Mouse (Mus musculus) spleen, adult 2 months (tissue): ENCODE measurements around the gene Akap12. TPM values are rescaled to one million over a fixed set of nuclear protein-coding genes. Genes with fewer than 3 reads are reported as not detected.

ENCODE experiments used
- DNase-seq, 2 experiments: peaks; one replicate each; pipeline versions ENCODE4 v3.0.0 to v3.0.0-alpha.2; 2012 to 2021; ENCODE audit warnings: low spot score in 2 of 2, low read depth in 1 of 2
- H3K27ac ChIP-seq: fragments of 200-500 bp; 2 replicates; pipeline ENCODE4 v1.5.1; 2012; ENCODE audit warnings: low read length, inconsistent platforms; ENCODE audit not compliant: insufficient read depth
- H3K27me3 ChIP-seq: fragments of 200-500 bp; 2 replicates; pipeline ENCODE4 v1.6.1; 2012; ENCODE audit warnings: mild to moderate bottlenecking, moderate library complexity, low read length, inconsistent platforms; ENCODE audit not compliant: control insufficient read depth, insufficient read depth
- H3K36me3 ChIP-seq: fragments of 200-500 bp; 2 replicates; pipeline ENCODE4 v1.6.1; 2012; ENCODE audit warnings: mild to moderate bottlenecking, low read length, inconsistent platforms; ENCODE audit not compliant: control insufficient read depth, insufficient read depth
- H3K4me1 ChIP-seq: fragments of 200-500 bp; 2 replicates; pipeline ENCODE4 v1.6.1; 2011; ENCODE audit warnings: inconsistent platforms; ENCODE audit not compliant: control insufficient read depth, insufficient read depth, insufficient read length
- H3K4me3 ChIP-seq: fragments of 200-500 bp; 2 replicates; pipeline ENCODE4 v1.5.1; 2011; ENCODE audit warnings: mild to moderate bottlenecking, inconsistent platforms; ENCODE audit not compliant: insufficient read depth, insufficient read length; ENCODE audit errors: extremely low read depth
- CTCF ChIP-seq: fragments of 200-500 bp; IDR thresholded peaks from 2 replicates; pipeline ENCODE4 v1.5.1; 2011; ENCODE audit warnings: mild to moderate bottlenecking, inconsistent platforms; ENCODE audit not compliant: insufficient read depth, insufficient read length, insufficient replicate concordance; ENCODE audit errors: extremely low read depth
- POLR2A ChIP-seq: fragments of 200-500 bp; IDR thresholded peaks from 2 replicates; pipeline ENCODE4 v1.6.1; 2011; ENCODE audit warnings: low read depth, low read length, inconsistent platforms
- WGBS: fragments of 180-500 bp; shearing (Covaris S2); methylation state at CpG from one replicate; pipeline ENCODE4 v1.1.7; 2018; 5-methylcytosine and 5-hydroxymethylcytosine counted together
- polyA plus RNA-seq: library from polyadenylated mRNA; depleted of rRNA; stranded (reverse); fragments of >200 nt; gene quantifications from 2 replicates; pipeline ENCODE4 v1.2.3, GENCODE M21; 2012

Akap12 gene
- polyA plus RNA-seq, 1 experiment = 4.1 TPM

- DNase-seq = peak in 1 of 2 experiments; percentile 61
- TF ChIP-seq POLR2A = no peak
- TF ChIP-seq CTCF = no peak
- Histone ChIP-seq H3K27me3 (no peaks in the 10 kb centered on the region), H3K4me1 (peaks cover 8% of the 10 kb centered on the region; the same call in 1 of the 2 replicates), H3K27ac (peak within 1 kb of the TSS; percentile 100), H3K36me3 (no peaks in the 10 kb centered on the region), H3K4me3 (peak within 1 kb of the TSS; percentile 86)
- WGBS = 1% methylated on average over 74 of the region's 87 CpGs
Measured at GRCm38 (mm10) chr10:4387701-4388383, 121.7 kb downstream of the Akap12 start, which contains the start of gene Zbtb2. Gene Zbtb2, minus strand, starts transcription at chr10:4388108.

DNA sequence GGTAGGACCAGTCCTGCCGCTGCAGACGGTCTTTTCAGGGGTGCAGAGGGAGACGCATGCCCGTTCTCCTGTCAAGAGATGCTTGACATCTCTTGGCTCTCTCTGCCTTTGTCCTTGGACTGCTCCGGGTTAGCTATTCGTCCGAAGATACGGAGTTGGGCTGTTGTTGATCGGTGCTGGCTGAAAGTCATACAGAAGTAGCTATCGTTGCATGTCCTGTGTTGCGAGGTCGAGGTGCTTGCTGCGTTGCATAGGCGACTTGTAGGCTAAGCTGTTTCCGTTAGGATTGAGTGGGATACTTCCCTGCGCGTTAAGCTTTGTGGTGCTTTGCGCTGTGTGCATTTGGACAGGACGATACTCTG is 122.2 kb downstream of the Akap12 start:
- peak overlapping the region; percentile 86 for H3K4me3 ChIP-seq
- H3K27me3 ChIP-seq = no peaks in the 10 kb centered on the region
- H3K4me1 ChIP-seq = peaks cover 8% of the 10 kb centered on the region; the same call in 1 of the 2 replicates
- TF ChIP-seq POLR2A = no peak
- no peak for TF ChIP-seq CTCF
- peak in 1 of 2 experiments; percentile 14 for DNase-seq
- H3K36me3 ChIP-seq = no peaks in the 10 kb centered on the region
- 2% methylated on average over 19 of the region's 19 CpGs for WGBS
- H3K27ac ChIP-seq = peak overlapping the region; percentile 24

DNA sequence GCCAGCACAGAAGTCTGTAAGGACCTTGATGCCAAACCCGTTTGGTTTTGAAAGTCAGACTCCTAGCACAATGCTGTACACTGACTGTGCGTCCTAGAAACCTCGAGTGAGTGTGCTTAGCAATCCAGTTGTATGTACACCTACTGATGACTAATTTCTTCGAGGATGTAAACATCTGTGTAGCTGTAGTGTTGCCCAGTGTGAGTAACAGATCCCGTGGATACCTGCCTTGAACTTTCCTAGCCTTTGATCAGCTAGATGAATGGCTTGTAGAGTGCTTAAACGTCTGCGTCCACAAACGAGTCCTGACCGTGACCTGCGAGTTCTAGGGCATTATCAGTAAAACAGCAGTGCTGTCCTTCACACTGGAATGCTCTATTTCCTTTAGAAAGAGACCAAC is 122.9 kb downstream of the Akap12 start:
- DNase-seq = no peak
- H3K4me3 ChIP-seq = no peak overlapping the region
- H3K27me3 ChIP-seq = no peaks in the 10 kb centered on the region
- peaks cover 8% of the 10 kb centered on the region; the same call in 1 of the 2 replicates for H3K4me1 ChIP-seq
- WGBS = 23% methylated on average over 10 of the region's 10 CpGs
- no peaks in the 10 kb centered on the region for H3K36me3 ChIP-seq
- TF ChIP-seq CTCF = no peak
- no peak for TF ChIP-seq POLR2A
- H3K27ac ChIP-seq = no peak overlapping the region

DNA sequence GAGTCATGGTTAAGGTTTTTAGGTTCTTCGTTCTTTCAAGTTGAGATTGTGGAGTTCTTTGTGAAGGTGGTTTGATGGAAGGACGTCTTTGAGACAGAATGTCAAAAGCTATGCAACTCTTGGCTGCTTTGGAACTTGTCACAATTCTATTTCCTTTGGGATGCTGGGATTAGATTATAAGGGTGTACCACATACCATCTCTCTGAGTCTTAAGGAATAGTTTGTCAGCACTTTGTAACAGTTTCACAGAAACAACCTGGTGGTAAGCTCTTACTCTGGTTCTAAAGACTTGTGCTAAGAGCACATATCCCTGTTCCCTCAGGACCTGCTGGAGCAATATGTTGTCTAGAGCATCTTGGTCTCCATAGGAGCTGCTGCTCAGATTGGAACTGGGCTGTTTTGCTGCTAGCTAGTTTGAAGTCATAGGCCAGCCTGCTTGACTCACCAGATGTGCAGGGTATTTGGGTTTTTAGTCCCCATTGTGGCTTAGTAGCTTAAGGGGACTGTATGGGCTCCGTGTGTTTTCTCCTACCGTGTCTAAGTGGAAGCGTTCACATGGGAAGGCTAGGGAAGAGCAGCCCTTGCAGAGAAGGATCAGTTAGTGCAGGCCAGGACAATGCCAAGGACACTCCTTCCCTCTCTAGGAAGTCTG is 123.4 kb downstream of the Akap12 start:
- no peak overlapping the region for H3K4me3 ChIP-seq
- H3K27ac ChIP-seq = no peak overlapping the region
- 64% methylated on average over 5 of the region's 5 CpGs for WGBS

DNA sequence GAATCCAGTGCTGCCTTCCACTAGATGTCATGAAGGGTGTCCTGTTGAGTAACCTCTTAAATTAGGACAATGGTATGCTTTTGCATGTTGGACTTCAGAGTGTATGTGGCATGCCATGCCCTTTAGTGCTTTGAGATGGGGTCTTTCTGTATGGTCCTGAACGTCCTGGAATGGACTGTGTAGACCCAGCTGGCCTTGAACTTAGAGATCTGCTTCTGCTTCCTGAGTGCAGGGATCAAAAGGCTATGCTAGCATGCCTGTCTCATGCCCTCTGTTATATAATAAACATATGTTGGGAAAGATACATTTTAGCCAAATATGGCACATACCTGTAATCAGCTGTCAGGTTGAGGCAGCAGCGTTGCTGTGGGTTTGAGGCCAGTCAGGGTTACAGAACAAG is 124.4 kb downstream of the Akap12 start:
- H3K4me1 ChIP-seq = peaks cover 10% of the 10 kb centered on the region; the same call in 1 of the 2 replicates
- no peaks in the 10 kb centered on the region for H3K27me3 ChIP-seq
- H3K4me3 ChIP-seq = no peak overlapping the region
- no peaks in the 10 kb centered on the region for H3K36me3 ChIP-seq
- WGBS = 75% methylated on average over 2 of the region's 2 CpGs
- H3K27ac ChIP-seq = no peak overlapping the region
- no peak for TF ChIP-seq POLR2A
- TF ChIP-seq CTCF = no peak
- DNase-seq = no peak

More for the DNA sequence above, 123.4 kb downstream of the Akap12 start:
- TF ChIP-seq POLR2A (no peak), CTCF (no peak)
- H3K27me3 ChIP-seq = no peaks in the 10 kb centered on the region
- H3K4me1 ChIP-seq = peaks cover 8% of the 10 kb centered on the region; the same call in 1 of the 2 replicates
- H3K36me3 ChIP-seq = no peaks in the 10 kb centered on the region
- DNase-seq = no peak

DNA sequence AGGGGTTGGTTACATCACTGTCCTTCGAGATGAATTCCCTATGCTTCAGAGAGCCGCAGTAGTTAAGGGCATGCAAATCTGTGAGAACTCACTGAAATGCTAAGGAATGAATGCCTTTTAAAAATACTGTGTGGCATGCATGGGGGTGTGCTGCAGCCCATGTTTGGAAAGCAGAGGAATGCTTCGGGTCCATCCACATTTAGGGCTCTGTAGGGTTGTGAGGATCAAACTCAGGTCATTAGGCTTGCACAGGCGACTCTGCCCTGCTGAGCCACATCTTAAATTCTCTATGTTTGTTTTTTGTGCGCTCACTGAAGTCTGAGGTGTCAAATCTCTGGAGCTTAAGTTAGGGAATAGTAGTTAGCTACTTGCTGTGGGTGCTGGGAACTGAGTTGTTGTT is 124.9 kb downstream of the Akap12 start:
- TF ChIP-seq POLR2A (no peak), CTCF (no peak)
- DNase-seq = no peak
- WGBS = 76% methylated on average over 5 of the region's 5 CpGs
- no peak overlapping the region for H3K4me3 ChIP-seq
- no peak overlapping the region for H3K27ac ChIP-seq
- H3K36me3 ChIP-seq = peaks cover 2% of the 10 kb centered on the region; the same call in 1 of the 2 replicates
- H3K4me1 ChIP-seq = peaks cover 10% of the 10 kb centered on the region; the same call in 1 of the 2 replicates
- no peaks in the 10 kb centered on the region for H3K27me3 ChIP-seq

DNA sequence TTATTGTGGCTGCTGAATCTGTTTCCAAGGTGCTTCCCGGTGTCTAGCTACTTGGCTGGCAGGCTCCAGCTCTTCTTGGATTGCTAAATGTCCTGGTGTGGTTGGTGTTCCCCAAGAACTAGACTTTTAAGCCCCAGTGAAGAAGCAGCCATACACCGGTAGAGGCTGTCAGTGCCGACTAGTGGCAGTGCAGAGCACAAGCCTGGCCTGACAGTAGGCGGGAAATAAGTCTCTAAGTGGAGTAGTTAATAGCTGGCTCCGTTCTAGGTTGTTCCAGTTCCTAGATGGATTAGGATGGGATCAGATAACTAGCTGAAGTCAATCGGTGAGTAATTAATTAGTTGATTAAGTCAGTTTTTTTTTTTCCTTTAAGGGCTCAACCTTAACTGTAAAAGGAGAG is 125.7 kb downstream of the Akap12 start:
- H3K36me3 ChIP-seq = peaks cover 2% of the 10 kb centered on the region; the same call in 1 of the 2 replicates
- peak in 1 of 2 experiments; percentile 36 for DNase-seq
- WGBS = 34% methylated on average over 6 of the region's 6 CpGs
- no peaks in the 10 kb centered on the region for H3K27me3 ChIP-seq
- TF ChIP-seq POLR2A (no peak), CTCF (peak; percentile 49; the same call in 1 of the 2 replicates)
- H3K4me3 ChIP-seq = no peak overlapping the region
- no peak overlapping the region for H3K27ac ChIP-seq
- H3K4me1 ChIP-seq = peaks cover 10% of the 10 kb centered on the region; the same call in 1 of the 2 replicates
